Mouse (Mus musculus) liver, embryonic 16.5 days (tissue): ENCODE results near the gene Hist1h1c. TPM values are rescaled to one million over a fixed set of nuclear protein-coding genes. Genes with fewer than 3 reads are reported as not detected.
"Not testable (repeated sequence)": the region's sequence is repeated elsewhere in the genome, so short reads cannot be mapped to it uniquely, and the experiment has no call there.

Source experiments
- ATAC-seq: fragments of 200-750 bp; cut with Nextera tagmentation; 2 replicates; pipeline ENCODE4 v1.8.0; 2017; ENCODE audit warnings: low read depth, mild to moderate bottlenecking, moderate number of reproducible peaks, moderate library complexity
- H3K27ac ChIP-seq: fragments of 300-500 bp; sonication (generic); 2 replicates; pipeline ENCODE4 v1.5.1; 2014; ENCODE audit warnings: mild to moderate bottlenecking, low read length
- H3K27me3 ChIP-seq: fragments of 300-500 bp; sonication (generic); 2 replicates; pipeline ENCODE4 v1.6.1; 2014; ENCODE audit warnings: low read depth, low read length, mixed read lengths; ENCODE audit not compliant: control insufficient read depth, insufficient read depth
- H3K36me3 ChIP-seq: fragments of 300-500 bp; sonication (generic); 2 replicates; pipeline ENCODE4 v1.6.1; 2014; ENCODE audit warnings: mild to moderate bottlenecking; ENCODE audit not compliant: control insufficient read depth, insufficient read depth
- H3K4me1 ChIP-seq: fragments of 300-500 bp; sonication (generic); 2 replicates; pipeline ENCODE4 v1.6.1; 2014; ENCODE audit warnings: low read depth, low read length, mixed read lengths; ENCODE audit not compliant: control insufficient read depth
- H3K4me2 ChIP-seq: fragments of 300-500 bp; sonication (generic); 2 replicates; pipeline ENCODE4 v1.6.1; 2014; ENCODE audit warnings: low read depth, low read length, mixed read lengths
- H3K4me3 ChIP-seq: fragments of 300-500 bp; sonication (generic); 2 replicates; pipeline ENCODE4 v1.5.1; 2014; ENCODE audit warnings: low read depth, mild to moderate bottlenecking, low read length
- H3K9ac ChIP-seq: fragments of 300-500 bp; sonication (generic); 2 replicates; pipeline ENCODE4 v1.6.1; 2014; ENCODE audit warnings: low read depth, low read length
- H3K9me3 ChIP-seq: fragments of 300-500 bp; sonication (generic); replicated peaks from 2 replicates; pipeline ENCODE4 v1.6.1; 2016; ENCODE audit warnings: low read length; ENCODE audit not compliant: control insufficient read depth
- WGBS: fragments of 180-500 bp; shearing (Covaris S2); extraction: QIAGEN DNeasy Blood & Tissue Kit; methylation state at CpG from one replicate; pipeline ENCODE4 v1.1.7; 2014; ENCODE audit not compliant: insufficient replicate concordance; 5-methylcytosine and 5-hydroxymethylcytosine counted together
- polyA plus RNA-seq: library from polyadenylated mRNA; unstranded; fragments of >200 nt; fragmentation: Nextera tagmentation; extraction: Ambion mirVana; gene quantifications from 2 replicates; pipeline ENCODE4 v1.2.1, GENCODE M21; 2015

Hist1h1c gene
- polyA plus RNA-seq, 1 experiment from 2014 or later: 99.6 TPM

DNA sequence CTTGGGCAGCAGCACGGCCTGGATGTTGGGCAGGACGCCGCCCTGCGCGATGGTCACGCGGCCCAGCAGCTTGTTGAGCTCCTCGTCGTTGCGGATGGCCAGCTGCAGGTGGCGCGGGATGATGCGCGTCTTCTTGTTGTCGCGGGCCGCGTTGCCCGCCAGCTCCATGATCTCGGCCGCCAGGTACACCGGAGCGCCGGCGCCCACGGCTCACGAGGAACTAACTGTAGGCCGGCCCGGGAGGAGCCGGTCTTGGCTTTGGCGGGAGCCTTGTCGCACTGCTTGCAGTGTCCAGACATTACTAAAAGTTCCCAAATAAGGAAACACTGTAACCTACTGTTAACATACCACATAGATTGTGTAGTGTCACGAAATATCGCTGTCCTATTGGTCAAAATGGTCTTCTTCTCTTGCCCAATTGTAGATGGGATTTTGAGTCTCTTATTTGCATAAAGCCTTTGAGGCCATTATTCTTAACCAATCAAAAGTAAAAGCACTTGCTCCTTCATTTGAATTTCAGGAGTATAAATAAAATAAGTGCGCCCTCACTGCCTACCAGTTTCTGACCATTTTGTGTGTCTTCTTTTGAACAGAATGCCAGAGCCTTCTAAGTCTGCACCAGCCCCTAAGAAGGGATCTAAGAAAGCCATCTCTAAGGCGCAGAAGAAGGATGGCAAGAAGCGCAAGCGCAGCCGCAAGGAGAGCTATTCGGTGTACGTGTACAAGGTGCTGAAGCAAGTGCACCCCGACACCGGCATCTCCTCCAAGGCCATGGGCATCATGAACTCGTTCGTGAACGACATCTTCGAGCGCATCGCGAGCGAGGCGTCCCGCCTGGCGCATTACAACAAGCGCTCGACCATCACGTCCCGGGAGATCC is 7.8 kb downstream of the Hist1h1c start, which contains the start of gene Hist1h2bb:
Gene Hist1h2bb (plus strand): TSS at position 534 of the 880 bp plus-strand sequence.
- peak within 1 kb of the TSS; percentile 100 for H3K27ac ChIP-seq
- peak; percentile 74 for ATAC-seq
- H3K27me3 ChIP-seq, H3K9me3 ChIP-seq, H3K36me3 ChIP-seq: not testable (repeated sequence)
- peak within 1 kb of the TSS; percentile 76 for H3K4me2 ChIP-seq
- H3K4me3 ChIP-seq: peak within 1 kb of the TSS; percentile 66
- WGBS: 0% methylated on average over 34 of the region's 58 CpGs
- H3K4me1 ChIP-seq: peaks cover 36% of the 10 kb centered on the region
- H3K9ac ChIP-seq: peak within 1 kb of the TSS; percentile 86

DNA sequence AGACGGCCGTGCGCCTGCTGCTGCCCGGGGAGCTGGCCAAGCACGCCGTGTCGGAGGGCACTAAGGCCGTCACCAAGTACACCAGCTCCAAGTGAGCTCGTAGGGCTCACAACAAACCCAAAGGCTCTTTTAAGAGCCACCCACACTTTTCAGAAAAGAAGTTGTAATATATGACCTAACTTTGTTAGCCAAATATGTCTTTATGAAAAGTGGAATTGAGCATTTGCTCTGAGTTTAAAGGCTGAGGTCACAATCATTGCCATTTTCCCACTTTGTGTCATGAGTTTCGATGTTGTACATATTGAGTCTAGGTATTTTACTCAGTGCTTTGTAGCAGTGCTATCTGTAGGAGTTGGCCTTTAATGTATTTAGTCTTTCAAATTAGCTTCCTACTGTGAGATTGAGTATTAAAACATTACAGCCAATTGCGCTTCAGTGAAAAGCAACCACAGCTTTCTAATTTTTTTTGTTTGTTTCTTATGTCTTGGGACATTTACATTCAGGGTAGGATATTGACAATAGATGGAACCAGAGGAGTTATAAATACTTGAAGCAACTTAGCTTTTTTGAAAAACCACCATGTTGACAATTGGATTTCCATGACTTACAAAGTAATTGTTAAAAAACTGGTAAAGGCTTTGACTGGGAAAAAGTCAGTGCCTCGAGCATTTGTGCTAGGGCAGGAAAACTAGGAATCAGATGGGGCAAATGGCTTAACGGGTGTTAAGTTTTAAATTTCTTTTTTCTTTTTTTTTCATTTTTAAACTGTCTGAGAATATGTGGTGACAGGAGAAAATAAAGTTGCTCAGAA is 8.7 kb downstream of the Hist1h1c start:
- Histone ChIP-seq H3K9me3 (no peaks in the 10 kb centered on the region), H3K9ac (peak overlapping the region; percentile 76), H3K4me1 (peaks cover 29% of the 10 kb centered on the region), H3K4me3 (peak overlapping the region; percentile 66), H3K27ac (peak overlapping the region; percentile 100), H3K27me3 (no peaks in the 10 kb centered on the region), H3K36me3 (no peaks in the 10 kb centered on the region), H3K4me2 (peak overlapping the region; percentile 76)
- ATAC-seq: no peak
- 3% methylated on average over 9 of the region's 13 CpGs for WGBS

DNA sequence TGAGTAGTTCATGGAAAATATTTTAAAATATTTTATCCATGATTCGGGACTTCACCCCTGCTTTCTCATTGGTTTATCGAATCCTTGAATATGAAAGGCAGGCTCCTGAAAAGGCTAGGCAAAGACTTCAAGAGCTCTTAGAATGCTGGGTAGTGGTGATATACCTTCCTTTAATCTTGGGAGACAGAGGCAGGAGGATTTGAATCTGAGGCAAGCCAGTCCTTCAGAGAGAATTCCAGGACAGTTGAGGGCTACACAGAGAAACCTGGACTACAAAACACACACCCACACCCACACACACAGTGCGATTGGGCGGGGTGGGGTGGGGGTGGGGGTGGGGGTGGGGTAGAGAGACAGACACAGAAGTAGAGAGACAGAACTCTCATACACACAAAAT is 9.3 kb downstream of the Hist1h1c start:
- WGBS: 5% methylated on average over 4 of the region's 4 CpGs
- ATAC-seq: no peak
- Histone ChIP-seq H3K4me3 (peak overlapping the region; percentile 66), H3K9ac (peak overlapping the region; percentile 76), H3K9me3 (no peaks in the 10 kb centered on the region), H3K36me3 (no peaks in the 10 kb centered on the region), H3K27me3 (no peaks in the 10 kb centered on the region), H3K4me1 (peaks cover 28% of the 10 kb centered on the region), H3K4me2 (peak overlapping the region; percentile 76), H3K27ac (peak overlapping the region; percentile 100)

DNA sequence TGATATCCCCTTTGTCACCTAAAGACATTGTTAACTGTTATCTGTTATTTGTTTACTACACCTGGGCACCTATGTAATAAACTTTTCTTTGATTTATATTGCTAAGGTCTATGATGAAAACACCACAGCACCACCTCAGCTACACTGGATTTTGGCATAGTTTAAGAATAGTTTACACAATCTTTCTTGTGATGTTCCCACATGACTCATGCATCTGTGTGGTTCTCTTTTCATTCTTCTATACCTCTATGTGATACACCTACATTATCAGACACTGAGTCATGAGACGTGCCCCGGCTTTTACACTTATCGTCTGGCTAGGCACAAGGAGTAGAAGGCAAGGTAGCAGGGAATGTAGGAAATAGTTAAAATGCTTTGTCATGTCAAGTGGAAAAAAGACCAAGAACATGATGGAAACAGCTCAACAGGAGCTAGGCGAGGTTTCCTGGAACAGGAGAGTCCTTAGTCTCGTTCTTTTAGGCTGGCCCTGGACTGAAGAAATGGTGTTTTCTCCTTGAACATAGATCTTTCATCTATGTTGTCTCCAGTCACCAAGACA is 11.0 kb downstream of the Hist1h1c start:
- H3K27me3 ChIP-seq: no peaks in the 10 kb centered on the region
- no peak overlapping the region for H3K4me3 ChIP-seq
- H3K9me3 ChIP-seq: no peaks in the 10 kb centered on the region
- no peak overlapping the region for H3K4me2 ChIP-seq
- no peak for ATAC-seq
- H3K36me3 ChIP-seq: no peaks in the 10 kb centered on the region
- H3K9ac ChIP-seq: no peak overlapping the region; the same call in 1 of the 2 replicates
- H3K4me1 ChIP-seq: peaks cover 26% of the 10 kb centered on the region
- peak overlapping the region; percentile 89 for H3K27ac ChIP-seq
- 82% methylated on average over 5 of the region's 5 CpGs for WGBS

DNA sequence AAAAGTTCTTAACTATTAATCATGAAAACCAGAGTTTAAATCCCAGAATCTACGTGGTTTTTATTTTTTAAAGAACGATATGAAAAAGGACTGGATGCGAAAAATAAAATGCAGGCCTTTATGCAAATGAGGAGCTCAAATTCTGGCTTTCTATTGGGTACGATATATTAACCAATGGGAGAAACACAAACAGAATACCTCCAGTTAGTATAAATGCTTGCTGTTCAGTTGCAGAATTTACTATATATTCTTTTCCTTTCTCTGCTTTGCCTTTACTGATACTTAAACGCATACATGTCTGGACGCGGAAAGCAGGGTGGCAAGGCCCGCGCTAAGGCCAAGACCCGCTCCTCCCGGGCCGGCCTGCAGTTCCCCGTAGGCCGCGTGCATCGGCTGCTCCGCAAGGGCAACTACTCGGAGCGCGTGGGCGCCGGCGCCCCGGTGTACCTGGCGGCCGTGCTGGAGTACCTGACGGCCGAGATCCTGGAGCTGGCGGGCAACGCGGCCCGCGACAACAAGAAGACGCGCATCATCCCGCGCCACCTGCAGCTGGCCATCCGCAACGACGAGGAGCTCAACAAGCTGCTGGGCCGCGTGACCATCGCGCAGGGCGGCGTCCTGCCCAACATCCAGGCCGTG is 12.3 kb downstream of the Hist1h1c start, which contains the start of gene Hist1h2ab:
Gene Hist1h2ab (plus strand): TSS at position 288 of the 639 bp plus-strand sequence.
- not testable (repeated sequence) for H3K27me3 ChIP-seq, H3K36me3 ChIP-seq, H3K9me3 ChIP-seq
- peak; percentile 46 for ATAC-seq
- Histone ChIP-seq H3K27ac (peak within 1 kb of the TSS; percentile 98), H3K4me3 (peak within 1 kb of the TSS; percentile 56), H3K9ac (peak within 1 kb of the TSS; percentile 73), H3K4me1 (peaks cover 31% of the 10 kb centered on the region), H3K4me2 (peak within 1 kb of the TSS; percentile 64)
- WGBS: under 1% methylated on average over 31 of the region's 47 CpGs

DNA sequence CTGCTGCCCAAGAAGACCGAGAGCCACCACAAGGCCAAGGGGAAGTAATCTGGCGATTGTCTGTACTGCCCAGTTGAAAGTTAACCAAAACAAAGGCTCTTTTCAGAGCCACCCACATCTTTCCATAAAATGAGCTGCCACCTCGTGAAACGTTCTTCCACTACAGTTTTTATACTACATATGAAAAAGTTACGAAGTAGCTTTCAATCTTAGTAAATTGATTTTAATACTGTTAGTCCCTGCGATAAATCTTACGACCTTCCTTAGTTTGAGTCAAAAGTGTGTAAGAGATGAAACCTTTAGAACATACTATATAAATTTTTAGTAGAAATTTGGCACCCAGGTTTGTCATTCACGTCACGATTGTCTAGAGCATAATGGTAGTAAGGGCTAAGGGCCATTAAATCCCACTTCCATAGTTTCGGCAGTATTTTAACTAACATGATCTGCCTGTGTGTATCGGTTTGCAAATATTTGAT is 12.9 kb downstream of the Hist1h1c start:
- ATAC-seq: peak; percentile 5
- peak overlapping the region; percentile 73 for H3K9ac ChIP-seq
- H3K36me3 ChIP-seq: no peaks in the 10 kb centered on the region
- H3K4me2 ChIP-seq: peak overlapping the region; percentile 64
- under 1% methylated on average over 11 of the region's 11 CpGs for WGBS
- no peaks in the 10 kb centered on the region for H3K9me3 ChIP-seq
- peaks cover 31% of the 10 kb centered on the region for H3K4me1 ChIP-seq
- peak overlapping the region; percentile 56 for H3K4me3 ChIP-seq
- H3K27me3 ChIP-seq: no peaks in the 10 kb centered on the region
- H3K27ac ChIP-seq: peak overlapping the region; percentile 98

DNA sequence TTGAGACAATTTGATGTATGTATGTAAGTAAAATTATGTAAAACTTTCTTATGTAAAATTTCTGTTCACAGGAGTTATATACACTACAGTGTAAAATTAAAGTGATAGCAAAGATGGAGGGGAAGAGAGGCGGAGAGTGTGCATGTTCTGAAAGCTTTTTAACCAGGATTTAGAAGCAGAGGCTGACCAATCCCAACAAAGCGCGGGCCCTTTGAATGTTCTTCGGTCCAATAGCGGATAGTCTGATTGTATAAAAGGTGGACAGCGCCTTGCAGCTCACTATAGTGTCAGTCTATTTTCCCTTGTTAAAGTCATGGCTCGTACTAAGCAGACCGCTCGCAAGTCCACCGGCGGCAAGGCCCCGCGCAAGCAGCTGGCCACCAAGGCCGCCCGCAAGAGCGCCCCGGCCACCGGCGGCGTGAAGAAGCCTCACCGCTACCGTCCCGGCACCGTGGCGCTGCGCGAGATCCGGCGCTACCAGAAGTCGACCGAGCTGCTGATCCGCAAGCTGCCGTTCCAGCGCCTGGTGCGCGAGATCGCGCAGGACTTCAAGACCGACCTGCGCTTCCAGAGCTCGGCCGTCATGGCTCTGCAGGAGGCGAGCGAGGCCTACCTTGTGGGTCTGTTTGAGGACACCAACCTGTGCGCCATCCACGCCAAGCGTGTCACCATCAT is 13.6 kb downstream of the Hist1h1c start, which contains the start of gene Hist1h3b:
Gene Hist1h3b (plus strand): TSS at position 201 of the 675 bp plus-strand sequence.
- 0% methylated on average over 16 of the region's 47 CpGs for WGBS
- H3K4me2 ChIP-seq: peak within 1 kb of the TSS; percentile 64
- peak within 1 kb of the TSS; percentile 77 for H3K9ac ChIP-seq
- not testable (repeated sequence) for H3K27me3 ChIP-seq, H3K36me3 ChIP-seq, H3K9me3 ChIP-seq
- peak; percentile 73 for ATAC-seq
- H3K27ac ChIP-seq: peak within 1 kb of the TSS; percentile 98
- peak within 1 kb of the TSS; percentile 60 for H3K4me3 ChIP-seq
- H3K4me1 ChIP-seq: peaks cover 29% of the 10 kb centered on the region

DNA sequence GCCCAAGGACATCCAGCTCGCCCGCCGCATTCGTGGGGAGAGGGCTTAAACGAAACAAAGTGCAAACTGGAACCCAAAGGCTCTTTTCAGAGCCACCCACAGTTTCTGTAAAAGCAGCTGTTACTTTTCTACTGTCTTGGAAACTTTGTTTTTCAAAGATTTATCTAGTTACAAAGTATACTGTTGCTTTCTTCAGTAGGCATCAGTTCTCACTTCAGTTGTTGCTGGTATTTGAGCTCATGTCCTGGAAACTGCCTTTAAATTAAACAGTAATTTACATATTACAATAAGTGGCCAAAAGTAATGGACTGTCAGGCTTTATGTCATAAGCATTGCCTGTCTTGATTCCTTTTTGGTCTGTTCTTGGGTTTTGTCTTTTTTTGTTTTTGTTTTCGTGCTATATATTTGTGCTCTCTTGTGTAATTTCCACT is 14.1 kb downstream of the Hist1h1c start:
- H3K4me3 ChIP-seq: peak overlapping the region; percentile 60
- no peak for ATAC-seq
- no peaks in the 10 kb centered on the region for H3K36me3 ChIP-seq
- H3K27ac ChIP-seq: peak overlapping the region; percentile 95
- no peaks in the 10 kb centered on the region for H3K27me3 ChIP-seq
- peaks cover 25% of the 10 kb centered on the region for H3K4me1 ChIP-seq
- H3K9ac ChIP-seq: peak overlapping the region; percentile 77
- 4% methylated on average over 6 of the region's 6 CpGs for WGBS
- peak overlapping the region; percentile 53 for H3K4me2 ChIP-seq
- H3K9me3 ChIP-seq: no peaks in the 10 kb centered on the region
